Mouse (Mus musculus) MEL (cell line): ENCODE results near the gene BC051142. TPM values are rescaled to one million over a fixed set of nuclear protein-coding genes. Genes with fewer than 3 reads are reported as not detected.
"Not testable (repeated sequence)": the region's sequence is repeated elsewhere in the genome, so short reads cannot be mapped to it uniquely, and the experiment has no call there.

Experiments
- DNase-seq: peaks from one replicate; pipeline ENCODE4 v3.0.0; 2011; ENCODE audit warnings: low read depth, low spot score
- H3K27ac ChIP-seq: 2 replicates; pipeline ENCODE4 v1.5.1; 2012; ENCODE audit warnings: low read depth, mild to moderate bottlenecking, control low read depth, low read length, moderate library complexity; ENCODE audit not compliant: control insufficient read depth
- H3K27me3 ChIP-seq, 2 experiments: fragments of 150-350 bp in 1 of 2; sonication (generic) in 1 of 2; 2 replicates each; pipeline ENCODE4 v1.6.1; 2012; ENCODE audit warnings: low read length in 2 of 2, mild to moderate bottlenecking in 2 of 2, improper control_type of control experiment in 1 of 2, moderate library complexity in 1 of 2; ENCODE audit not compliant: insufficient read depth in 2 of 2, control insufficient read depth in 1 of 2
- H3K36me3 ChIP-seq, 2 experiments: 2 replicates each; pipeline ENCODE4 v1.6.1; 2012 to 2014; ENCODE audit warnings: low read length in 2 of 2, improper control_type of control experiment in 1 of 2, inconsistent platforms in 1 of 2, mild to moderate bottlenecking in 1 of 2; ENCODE audit not compliant: insufficient read depth in 2 of 2, control insufficient read depth in 1 of 2
- H3K4me1 ChIP-seq, 2 experiments: fragments of 150-350 bp in 1 of 2; sonication (generic) in 1 of 2; 2 replicates each; pipeline ENCODE4 v1.6.1; 2012; ENCODE audit warnings: low read length in 2 of 2, improper control_type of control experiment in 1 of 2, mild to moderate bottlenecking in 1 of 2; ENCODE audit not compliant: insufficient read depth in 2 of 2, control insufficient read depth in 1 of 2
- H3K4me3 ChIP-seq, 2 experiments: fragments of 150-350 bp in 1 of 2; sonication (generic) in 1 of 2; 2 replicates each; pipeline ENCODE4 v1.5.1; 2012; ENCODE audit warnings: low read depth in 2 of 2, low read length in 2 of 2, mild to moderate bottlenecking in 2 of 2, moderate library complexity in 2 of 2, control low read depth in 1 of 2, improper control_type of control experiment in 1 of 2; ENCODE audit not compliant: control insufficient read depth in 1 of 2, insufficient read depth in 1 of 2
- H3K79me2 ChIP-seq: 2 replicates; pipeline ENCODE4 v1.6.1; 2012; ENCODE audit warnings: mild to moderate bottlenecking, low read length, moderate library complexity; ENCODE audit not compliant: control insufficient read depth, poor library complexity, insufficient read depth
- H3K9ac ChIP-seq: 2 replicates; pipeline ENCODE4 v1.6.1; 2012; ENCODE audit warnings: low read depth, mild to moderate bottlenecking, control low read depth, low read length, moderate library complexity; ENCODE audit not compliant: control insufficient read depth, poor library complexity, severe bottlenecking
- H3K9me3 ChIP-seq: fragments of 150-350 bp; sonication (generic); replicated peaks from 2 replicates; pipeline ENCODE4 v1.6.1; 2012; ENCODE audit warnings: mild to moderate bottlenecking, low read length, improper control_type of control experiment, moderate library complexity; ENCODE audit not compliant: insufficient read depth
- BHLHE40 ChIP-seq: IDR thresholded peaks from 2 replicates; pipeline ENCODE4 v1.6.1; 2012; ENCODE audit warnings: low read depth, mild to moderate bottlenecking, inconsistent platforms, low read length, improper control_type of control experiment, borderline replicate concordance
- CHD2 ChIP-seq: IDR thresholded peaks from 2 replicates; pipeline ENCODE4 v1.6.1; 2011; ENCODE audit warnings: low read length, improper control_type of control experiment
- CTCF ChIP-seq, 3 experiments: IDR thresholded peaks in 2 of 3; conservative IDR thresholded peaks in 1 of 3; 2 replicates each; pipeline ENCODE4 v1.5.1; 2011 to 2012; ENCODE audit warnings: low read length in 3 of 3, low read depth in 2 of 3, mild to moderate bottlenecking in 2 of 3, improper control_type of control experiment in 1 of 3, inconsistent platforms in 1 of 3, mixed read lengths in 1 of 3, moderate library complexity in 1 of 3; ENCODE audit not compliant: control insufficient read depth in 1 of 3, insufficient read depth in 1 of 3, poor library complexity in 1 of 3, severe bottlenecking in 1 of 3
- E2F4 ChIP-seq: IDR thresholded peaks from 2 replicates; pipeline ENCODE4 v1.6.1; 2011; ENCODE audit warnings: low read depth, low read length, improper control_type of control experiment, borderline replicate concordance
- ELF1 ChIP-seq: IDR thresholded peaks from 2 replicates; pipeline ENCODE4 v1.6.1; 2014; ENCODE audit warnings: low read depth, mild to moderate bottlenecking, inconsistent platforms, low read length, improper control_type of control experiment, moderate library complexity
- GATA1 ChIP-seq: IDR thresholded peaks from 2 replicates; pipeline ENCODE4 v1.6.1; 2011; ENCODE audit warnings: low read depth, low read length, improper control_type of control experiment
- KAT2A ChIP-seq: conservative IDR thresholded peaks from 2 replicates; pipeline ENCODE4 v1.6.1; 2012; ENCODE audit warnings: low read depth, low read length, improper control_type of control experiment, inconsistent platforms
- MAFK ChIP-seq: IDR thresholded peaks from 2 replicates; pipeline ENCODE4 v1.6.1; 2011; ENCODE audit warnings: low read depth, mild to moderate bottlenecking, low read length, improper control_type of control experiment, borderline replicate concordance
- MAX ChIP-seq: IDR thresholded peaks from 2 replicates; pipeline ENCODE4 v1.6.1; 2011; ENCODE audit warnings: low read length, improper control_type of control experiment
- MAZ ChIP-seq: IDR thresholded peaks from 2 replicates; pipeline ENCODE4 v1.6.1; 2012; ENCODE audit warnings: low read depth, mild to moderate bottlenecking, inconsistent platforms, low read length, improper control_type of control experiment
- MEF2A ChIP-seq: IDR thresholded peaks from 2 replicates; pipeline ENCODE4 v1.6.1; 2014; ENCODE audit warnings: low read depth, mild to moderate bottlenecking, inconsistent platforms, low read length, improper control_type of control experiment; ENCODE audit not compliant: poor library complexity, insufficient replicate concordance, severe bottlenecking; ENCODE audit errors: extremely low read depth
- NELFE ChIP-seq: IDR thresholded peaks from 2 replicates; pipeline ENCODE4 v1.6.1; 2011; ENCODE audit warnings: low read depth, low read length, improper control_type of control experiment
- POLR2AphosphoS2 ChIP-seq: IDR thresholded peaks from 2 replicates; pipeline ENCODE4 v1.6.1; 2011; ENCODE audit warnings: low read length, improper control_type of control experiment
- POLR2AphosphoS5 ChIP-seq: IDR thresholded peaks from 2 replicates; pipeline ENCODE4 v1.6.1; 2012; ENCODE audit warnings: low read depth, borderline replicate concordance, mild to moderate bottlenecking, inconsistent platforms, low read length, moderate library complexity, mixed read lengths
- RCOR1 ChIP-seq: IDR thresholded peaks from 2 replicates; pipeline ENCODE4 v1.6.1; 2012; ENCODE audit warnings: low read depth, mild to moderate bottlenecking, inconsistent platforms, low read length, improper control_type of control experiment
- SIN3A ChIP-seq: IDR thresholded peaks from 2 replicates; pipeline ENCODE4 v1.6.1; 2012; ENCODE audit warnings: low read length, improper control_type of control experiment, inconsistent platforms
- SMC3 ChIP-seq: IDR thresholded peaks from 2 replicates; pipeline ENCODE4 v1.6.1; 2011; ENCODE audit warnings: low read depth, low read length, improper control_type of control experiment
- USF1 ChIP-seq: IDR thresholded peaks from 2 replicates; pipeline ENCODE4 v1.6.1; 2014; ENCODE audit warnings: low read depth, mild to moderate bottlenecking, inconsistent platforms, low read length, improper control_type of control experiment, moderate library complexity
- USF2 ChIP-seq, 2 experiments: IDR thresholded peaks; 2 replicates each; pipeline ENCODE4 v1.6.1; 2011 to 2012; ENCODE audit warnings: improper control_type of control experiment in 2 of 2, low read length in 2 of 2, borderline replicate concordance in 1 of 2, inconsistent platforms in 1 of 2, low read depth in 1 of 2, mild to moderate bottlenecking in 1 of 2; ENCODE audit not compliant: insufficient read depth in 1 of 2
- ZMIZ1 ChIP-seq: IDR thresholded peaks from 2 replicates; pipeline ENCODE4 v1.6.1; 2012; ENCODE audit warnings: low read depth, mild to moderate bottlenecking, inconsistent platforms, low read length, improper control_type of control experiment, moderate library complexity
- polyA plus RNA-seq, 2 experiments: library from polyadenylated mRNA; stranded (reverse) in 1 of 2; unstranded in 1 of 2; fragments of >175 nt in 1 of 2; fragments of >200 nt in 1 of 2; gene quantifications; 2 replicates each; pipeline versions ENCODE4 v1.2.1 to v1.2.4; 2012; ENCODE audit warnings: low replicate concordance in 2 of 2, low read depth in 1 of 2; ENCODE audit not compliant: insufficient read length in 2 of 2, insufficient read depth in 1 of 2, missing spikeins in 1 of 2
- total RNA-seq: library from RNA; depleted of rRNA; stranded (reverse); fragments of 300-350 nt; gene quantifications from 2 replicates; pipeline ENCODE4 v1.2.3, GENCODE M21; 2012

BC051142 gene
- total and polyA plus RNA-seq, 3 experiments: 0.06 TPM; not detected in 2

GRCm38 (mm10) chr17:34459255-34459654, 60.6 kb downstream of the BC051142 start:
- Histone ChIP-seq H3K27ac (no peak overlapping the region), H3K4me1 (peaks cover 0 to 11% of the 10 kb centered on the region in 2 experiments; a peak in 2 of 4 replicates), H3K9me3 (no peaks in the 10 kb centered on the region), H3K27me3 (peaks cover 2 to 4% of the 10 kb centered on the region in 2 experiments; a peak in 3 of 4 replicates), H3K9ac (no peak overlapping the region), H3K4me3 (no peak overlapping the region), H3K36me3 (0 out of 4 replicates have a peak, but pooled peaks cover 0 to 2% of the 10 kb centered on the region in 2 experiments), H3K79me2 (no peaks in the 10 kb centered on the region)
- TF ChIP-seq SMC3 (no peak), MAX (no peak), GATA1 (no peak), KAT2A (no peak), ELF1 (no peak), MAFK (no peak), MEF2A (no peak), SIN3A (no peak), USF1 (no peak), CTCF (IDR thresholded peaks at IDR 0.05 in 2 of 3, conservative IDR thresholded peaks at IDR 0.05 in 1 of 3; ENCODE audit: control insufficient read depth in 1 of 3, insufficient read depth in 1 of 3, low read depth in 2 of 3, low read length in 3 of 3, poor library complexity in 1 of 3, severe bottlenecking in 1 of 3) (no peak), ZMIZ1 (no peak), POLR2AphosphoS5 (no peak), BHLHE40 (no peak)
- no peak for DNase-seq

GRCm38 (mm10) chr17:34465906-34466305, 67.3 kb downstream of the BC051142 start:
- not testable (repeated sequence) for H3K4me1 ChIP-seq, H3K79me2 ChIP-seq, DNase-seq, H3K4me3 ChIP-seq, H3K27me3 ChIP-seq, H3K36me3 ChIP-seq, H3K9me3 ChIP-seq, H3K9ac ChIP-seq, H3K27ac ChIP-seq

DNA sequence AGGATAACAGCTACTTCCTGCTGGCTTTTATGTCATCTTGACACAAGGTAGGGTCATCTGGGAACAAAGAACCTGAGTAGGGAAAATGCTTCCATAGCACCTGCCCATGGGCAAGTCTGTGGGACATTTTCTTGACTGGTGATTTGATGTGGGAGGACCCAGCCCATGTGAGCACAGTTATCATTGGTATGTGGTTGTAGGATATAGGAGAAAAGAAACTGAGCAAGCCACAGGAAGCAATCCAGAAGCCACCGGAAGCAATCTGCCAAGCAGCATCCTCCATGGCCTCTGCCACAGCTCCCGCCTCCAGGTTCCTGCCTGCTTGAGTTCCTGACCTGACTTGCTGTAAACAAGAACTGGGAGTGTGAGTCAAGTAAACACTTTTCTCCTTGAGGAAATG, 71.9 kb downstream of the BC051142 start:
- Histone ChIP-seq H3K27me3 (peaks cover 0 to 1% of the 10 kb centered on the region in 2 experiments; a peak in 1 of 4 replicates), H3K27ac (no peak overlapping the region), H3K36me3 (no peaks in the 10 kb centered on the region), H3K9me3 (no peaks in the 10 kb centered on the region), H3K79me2 (no peaks in the 10 kb centered on the region), H3K9ac (no peak overlapping the region), H3K4me3 (no peak overlapping the region), H3K4me1 (no peaks in the 10 kb centered on the region)
- no peak for DNase-seq
- TF ChIP-seq NELFE: no peak
- no peak for TF ChIP-seq MAZ
- no peak for TF ChIP-seq SIN3A
- TF ChIP-seq POLR2AphosphoS2: no peak
- no peak for TF ChIP-seq RCOR1
- no peak for TF ChIP-seq E2F4
- TF ChIP-seq CHD2: no peak
- no peak for TF ChIP-seq ELF1
- TF ChIP-seq USF2 (IDR thresholded peaks at IDR 0.05; ENCODE audit: borderline replicate concordance in 1 of 2, insufficient read depth in 1 of 2, low read depth in 1 of 2, low read length in 2 of 2): no peak
- TF ChIP-seq BHLHE40: no peak
